27 mouse cellular contexts compared by ENCODE assay signal in genomic region chr8:54596940-54597339, GRCm38 (mm10). TPM values are rescaled to one million over a fixed set of nuclear protein-coding genes. Genes with fewer than 3 reads are reported as not detected.
DNase-seq lines count a peak whose midpoint lies in the region; ATAC-seq and TF ChIP-seq lines count a peak whose summit lies in the region.
"Had no signal": no experiment of that assay in that cellular context is flagged by ENCODE, and none has a peak within 500 bp of the region (broad histone marks: within the 10 kb centered on the region; RNA-seq: fewer than 3 reads in every experiment).

No protein-coding gene starts in this region.

- TF ChIP-seq CTCF in left cerebral cortex, adult 2 months (IDR thresholded peaks at IDR 0.05): no peak
- TF ChIP-seq CTCF in cortical plate, adult 2 months (IDR thresholded peaks at IDR 0.05; ENCODE audit: extremely low read depth, insufficient read depth, low read length): no peak

- no peak overlapping the region for H3K4me3 ChIP-seq in forebrain, embryonic 14.5 days (ENCODE audit: low read depth, low read length)
- H3K4me3 ChIP-seq in forebrain, embryonic 13.5 days: no peak overlapping the region
- H3K4me3 ChIP-seq in left cerebral cortex, adult 2 months: no peak overlapping the region
- H3K4me3 ChIP-seq in cortical plate, adult 2 months (ENCODE audit: insufficient read depth, low read length): no peak overlapping the region
- H3K4me3 ChIP-seq: embryonic facial prominence, embryonic 15.5 days; erythroblast, embryonic 14.5 days; forebrain, embryonic 10.5 days; heart, embryonic 10.5 days; hindbrain, embryonic 13.5 days had no signal

- peaks cover 4% of the 10 kb centered on the region for H3K4me1 ChIP-seq in forebrain, embryonic 14.5 days (ENCODE audit: control insufficient read depth, insufficient read depth, low read length)
- H3K4me1 ChIP-seq in forebrain, embryonic 13.5 days: peaks cover 8% of the 10 kb centered on the region; the same call in 1 of the 2 replicates
- H3K4me1 ChIP-seq in cortical plate, adult 2 months (ENCODE audit: control insufficient read depth, insufficient read depth, low read length): peaks cover 10% of the 10 kb centered on the region

- no peak overlapping the region for H3K4me2 ChIP-seq in forebrain, embryonic 14.5 days (ENCODE audit: low read length)
- H3K4me2 ChIP-seq in forebrain, embryonic 13.5 days: no peak overlapping the region
- H3K4me2 ChIP-seq: embryonic facial prominence, embryonic 15.5 days; hindbrain, embryonic 13.5 days had no signal

- intact Hi-C loops in left cerebral cortex, adult 2 months (cut with DNase I): no loop called here

- 82% methylated on average over 2 of the region's 2 CpGs for whole genome bisulfite sequencing in forebrain, embryonic 14.5 days
- 86% methylated on average over 2 of the region's 2 CpGs for WGBS in forebrain, embryonic 13.5 days

- no peaks in the 10 kb centered on the region for H3K36me3 ChIP-seq in forebrain, embryonic 14.5 days (ENCODE audit: control insufficient read depth, insufficient read depth, low read length)
- H3K36me3 ChIP-seq in forebrain, embryonic 13.5 days (ENCODE audit: poor library complexity, severe bottlenecking): no peaks in the 10 kb centered on the region
- H3K36me3 ChIP-seq: embryonic facial prominence, embryonic 15.5 days; forebrain, embryonic 10.5 days; G1E; heart, embryonic 10.5 days; hindbrain, embryonic 13.5 days had no signal

- no peak overlapping the region for H3K27ac ChIP-seq in forebrain, embryonic 14.5 days (ENCODE audit: low read depth, low read length)
- no peak overlapping the region for H3K27ac ChIP-seq in forebrain, embryonic 13.5 days
- peak overlapping the region; percentile 67 for H3K27ac ChIP-seq in left cerebral cortex, adult 2 months
- peak overlapping the region; percentile 94 for H3K27ac ChIP-seq in cortical plate, adult 2 months (ENCODE audit: insufficient read depth, low read length)
- H3K27ac ChIP-seq: embryonic facial prominence, embryonic 15.5 days; forebrain, embryonic 10.5 days; heart, embryonic 10.5 days; hindbrain, embryonic 13.5 days had no signal

- no peaks in the 10 kb centered on the region for H3K27me3 ChIP-seq in forebrain, embryonic 14.5 days (replicated peaks; ENCODE audit: control insufficient read depth, insufficient read depth, low read length)
- H3K27me3 ChIP-seq in forebrain, embryonic 13.5 days: no peaks in the 10 kb centered on the region
- H3K27me3 ChIP-seq: embryonic facial prominence, embryonic 15.5 days; hindbrain, embryonic 13.5 days had no signal

- H3K9ac ChIP-seq in forebrain, embryonic 14.5 days (ENCODE audit: low read length): no peak overlapping the region
- H3K9ac ChIP-seq in forebrain, embryonic 13.5 days: no peak overlapping the region
- H3K9ac ChIP-seq: embryonic facial prominence, embryonic 15.5 days; hindbrain, embryonic 13.5 days had no signal

- no peak for ATAC-seq in forebrain, embryonic 14.5 days
- no peak for ATAC-seq in forebrain, embryonic 13.5 days
- ATAC-seq: CD4-positive, CD25-positive, alpha-beta regulatory T cell, adult 4 months had no signal

- DNase-seq in forebrain, embryonic 14.5 days (ENCODE audit: low spot score): peak; percentile 31
- DNase-seq in left cerebral cortex, adult 2 months (ENCODE audit: extremely low spot score in 1 of 2, low spot score in 2 of 2): no peak
- DNase-seq in left cerebral cortex, adult 8-10 months (ENCODE audit: low spot score in 2 of 2): no peak
- DNase-seq in right cerebral cortex, postnatal 14 days: peak; percentile 25
- DNase-seq in right cerebral cortex, postnatal 4 days: no peak
- no peak for DNase-seq in adrenal gland, postnatal 36 days
- DNase-seq: adrenal gland, adult 8-10 months; B cell, adult 2 months; cerebellum, adult 18-20 months; cerebellum, adult 9-11 months; embryo, embryonic 11 days; gastrocnemius, postnatal 36 days; heart, adult 18-20 months; heart, postnatal 10 days; heart, postnatal 4 days had no signal

- no peak for TF ChIP-seq POLR2A in cortical plate, adult 2 months (IDR thresholded peaks at IDR 0.05; ENCODE audit: extremely low read depth, insufficient read depth, low read length)

- H3K9me3 ChIP-seq in forebrain, embryonic 14.5 days (replicated peaks; ENCODE audit: control insufficient read depth, low read length): no peaks in the 10 kb centered on the region
- H3K9me3 ChIP-seq in forebrain, embryonic 13.5 days (replicated peaks): no peaks in the 10 kb centered on the region
- H3K9me3 ChIP-seq: embryonic facial prominence, embryonic 15.5 days; forebrain, embryonic 10.5 days; G1E; heart, embryonic 10.5 days; hindbrain, embryonic 13.5 days had no signal

RNA-seq across cellular contexts. Expression of gene Spata4, which starts 3.6 kb away (rescaled TPM):
- polyA plus RNA-seq in forebrain, embryonic 14.5 days (2014; fragmentation: Nextera tagmentation; extraction: Ambion mirVana): 0.21 and 0.22 TPM in 2 replicates
- polyA plus RNA-seq in forebrain, embryonic 13.5 days (2015; fragmentation: Nextera tagmentation; extraction: Ambion mirVana): not detected in 2 replicates
- total RNA-seq in left cerebral cortex, adult 2 months (2021): not detected
- not detected for total RNA-seq in left cerebral cortex, adult 8-10 months (2022)
- polyA plus RNA-seq in cortical plate, adult 2 months (2012; rRNA removed): 0.09 and 0.13 TPM in 2 replicates
- total RNA-seq in adrenal gland, postnatal 36 days (2021): under 1 TPM in 1 of 2 experiments, not detected in 1; 0.26 TPM
- total RNA-seq: G1E; gastrocnemius, adult 8-10 months; gastrocnemius, postnatal 36 days; heart, adult 18-20 months; heart, postnatal 10 days had no signal
- polyA plus RNA-seq: CD4-positive, CD25-positive, alpha-beta regulatory T cell, adult 4 months; embryonic facial prominence, embryonic 11.5 days; erythroblast, embryonic 14.5 days; forebrain, embryonic 10.5 days; G1E; heart, embryonic 10.5 days; heart, embryonic 14.5 days had no signal

Comparison
In these comparisons a context has a peak if more than half of its experiments do, and no peak if none do; other contexts are left out.
1. DNase-seq: peak in forebrain, embryonic 14.5 days (single experiment) and right cerebral cortex, postnatal 14 days (single experiment); none in left cerebral cortex, adult 2 months (0 of 2), left cerebral cortex, adult 8-10 months (0 of 2), right cerebral cortex, postnatal 4 days (single experiment) and adrenal gland, postnatal 36 days (0 of 2).
2. H3K27ac ChIP-seq: peak in left cerebral cortex, adult 2 months (single experiment) and cortical plate, adult 2 months (single experiment); none in forebrain, embryonic 14.5 days (single experiment) and forebrain, embryonic 13.5 days (single experiment).